Mouse (Mus musculus) retina, embryonic 14.5 days (tissue): ENCODE data around the gene Fosb.

Experiments used
- DNase-seq: peaks from one replicate; pipeline ENCODE4 v3.0.0-alpha.2; 2015; ENCODE audit warnings: low spot score

The Fosb gene

GRCm38 (mm10) chr7:19309884-19310641 is at the start of gene Fosb:
Fosb (minus strand) TSS chr7:19310051.
- DNase-seq: peak; percentile 99

DNA sequence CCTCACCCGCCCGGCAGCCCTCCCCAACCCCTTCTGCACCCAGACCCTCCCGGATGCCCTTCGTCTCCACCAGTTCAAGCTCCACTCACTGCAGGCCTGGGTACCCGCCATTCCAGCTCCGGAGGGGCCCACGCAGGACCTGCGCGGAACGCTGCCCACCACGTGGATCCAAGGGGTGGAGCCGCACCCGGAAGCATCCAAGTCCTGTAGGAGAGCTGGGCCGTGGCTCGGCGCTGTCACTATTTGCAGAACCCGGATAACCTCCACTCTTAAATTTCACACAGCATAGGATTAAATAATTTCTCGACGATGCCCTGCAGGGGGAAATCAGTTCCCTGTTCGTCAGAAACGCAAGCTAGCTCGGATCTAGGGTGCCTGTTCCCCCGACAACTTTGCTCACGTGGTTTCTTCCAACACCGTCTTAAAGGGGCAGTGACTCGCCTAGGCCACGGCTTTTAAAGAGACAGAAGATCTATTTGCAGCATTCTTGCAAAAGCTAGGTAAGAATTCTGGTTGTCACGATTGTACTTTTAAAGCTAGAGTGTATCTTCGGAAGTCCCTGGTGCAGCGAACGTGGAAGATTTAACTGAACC is 49.5 kb upstream of the Fosb start, which contains the start of the genes Cd3eap and Ppp1r13l:
TSS of gene Cd3eap (minus strand) at position 185 of the 593 bp plus-strand sequence.
TSS of gene Ppp1r13l (plus strand) at position 451 of the 593 bp plus-strand sequence.
- DNase-seq: peak; percentile 87

- no peak for DNase-seq
These were observed 48.8 kb upstream of the Fosb start for GRCm38 (mm10) chr7:19358634-19359033.

DNA sequence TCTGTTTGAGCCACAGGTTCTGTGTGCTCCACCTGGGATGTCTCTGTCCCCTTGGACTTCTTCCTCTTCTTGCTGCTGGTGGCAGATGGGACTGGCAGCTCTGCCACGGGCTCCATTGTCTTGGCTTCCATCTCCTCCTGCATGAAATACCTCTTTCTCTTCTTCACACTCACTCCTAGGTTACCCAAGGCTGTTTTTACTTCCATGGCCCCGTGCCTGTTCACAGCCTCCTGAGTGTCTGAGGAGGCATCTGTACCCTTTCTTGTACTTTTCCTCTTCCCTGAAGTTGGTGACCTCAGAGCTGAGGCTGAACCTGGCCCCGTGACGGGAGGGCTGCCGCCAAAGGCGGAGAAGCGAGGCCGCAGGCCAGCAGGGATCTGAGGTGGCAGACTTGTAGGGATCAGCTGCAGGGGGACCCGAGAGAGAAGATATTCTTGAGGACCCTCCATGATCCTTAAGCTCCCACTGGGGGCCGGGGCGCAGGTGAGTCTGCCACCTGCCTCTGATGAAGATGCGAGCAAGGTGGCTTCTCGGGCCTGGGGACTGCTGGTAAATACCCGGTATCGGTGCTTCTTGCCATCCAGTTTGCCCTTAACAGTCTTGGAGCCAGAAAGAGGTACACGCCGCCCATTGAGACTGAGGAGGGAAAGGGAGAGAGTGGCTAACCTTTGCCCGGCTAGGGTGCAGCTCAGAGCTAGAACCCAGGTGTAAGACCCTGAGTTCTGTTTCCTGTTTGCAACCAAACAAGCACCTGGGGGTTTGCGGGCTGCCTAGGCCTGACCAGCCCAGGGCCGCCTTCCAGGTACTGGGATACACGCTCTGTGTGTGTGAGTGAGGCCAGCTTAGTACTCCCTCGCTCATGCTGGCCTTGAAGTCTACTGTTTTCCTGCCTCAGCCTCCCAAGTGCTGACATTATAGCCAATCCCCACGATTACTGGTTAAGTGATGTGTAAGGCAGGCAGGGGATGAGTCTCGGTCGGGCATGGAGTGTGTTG is 47.8 kb upstream of the Fosb start:
- no peak for DNase-seq

GRCm38 (mm10) chr7:19356311-19356710 is 46.5 kb upstream of the Fosb start:
- DNase-seq: no peak

GRCm38 (mm10) chr7:19354991-19355390 is 45.1 kb upstream of the Fosb start:
- no peak for DNase-seq

GRCm38 (mm10) chr7:19350221-19350620 is 40.4 kb upstream of the Fosb start:
- DNase-seq: no peak

DNA sequence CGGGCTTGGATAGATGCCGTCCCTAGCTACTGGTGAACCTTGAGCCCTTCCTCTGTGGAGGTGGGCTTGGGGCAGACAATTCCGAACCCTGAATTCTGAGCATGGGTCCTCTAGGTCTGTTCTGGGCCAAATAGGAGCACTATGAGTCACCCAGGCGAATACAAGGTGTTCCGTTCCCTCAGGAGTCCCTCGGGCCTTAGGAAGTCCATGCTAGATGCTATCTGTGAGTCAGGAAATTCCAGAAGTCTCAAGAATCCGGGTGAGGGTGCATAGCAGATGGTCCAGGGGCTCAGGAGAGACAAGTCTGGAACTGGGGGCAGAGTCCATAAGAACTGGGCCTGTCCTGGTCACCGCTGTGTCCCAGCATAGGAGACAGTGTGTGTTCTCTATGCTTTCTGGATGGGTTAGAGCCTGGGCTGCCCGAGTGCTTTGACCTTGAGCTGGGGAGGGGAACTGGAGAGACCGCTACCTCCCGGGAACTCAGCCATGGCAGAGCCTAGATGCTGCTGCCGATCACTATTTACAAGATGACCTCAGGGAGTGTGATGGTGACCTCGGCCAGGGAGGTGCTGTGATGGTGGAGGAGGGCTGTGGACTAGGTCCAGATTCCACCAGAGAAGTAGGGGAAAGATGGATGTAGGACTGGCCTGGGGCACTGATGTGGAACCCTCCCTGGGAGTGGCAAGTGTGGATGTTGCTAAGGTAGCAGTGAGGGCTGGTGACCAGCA is 39.5 kb upstream of the Fosb start:
- DNase-seq: no peak

DNA sequence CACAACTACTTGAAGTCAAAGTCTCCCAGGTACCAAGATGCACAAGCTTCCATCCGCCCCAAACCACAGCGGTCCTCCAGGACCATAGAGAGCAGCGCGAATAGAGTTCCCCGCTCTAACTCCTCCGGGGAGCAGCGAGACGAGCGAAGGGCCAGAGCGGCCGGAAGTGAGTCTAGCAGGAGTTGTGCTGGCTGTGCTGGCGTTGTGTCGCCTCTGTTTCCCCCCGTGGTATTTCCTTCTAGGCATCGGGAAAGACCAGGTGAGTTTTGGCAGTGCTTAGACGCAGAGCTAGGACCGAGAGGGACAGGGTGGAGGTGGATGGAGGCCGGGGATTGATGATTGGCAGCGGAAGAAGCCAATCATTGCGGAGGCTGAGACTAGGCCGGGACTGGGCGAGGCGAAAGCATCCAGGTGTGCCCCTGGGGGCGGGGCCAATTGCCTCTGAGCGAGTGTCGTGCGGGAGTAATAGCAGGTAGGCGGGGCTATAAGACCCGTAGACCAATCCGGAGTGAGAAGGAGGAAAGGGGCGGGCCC is 35.2 kb upstream of the Fosb start:
- DNase-seq: peak; percentile 97

DNA sequence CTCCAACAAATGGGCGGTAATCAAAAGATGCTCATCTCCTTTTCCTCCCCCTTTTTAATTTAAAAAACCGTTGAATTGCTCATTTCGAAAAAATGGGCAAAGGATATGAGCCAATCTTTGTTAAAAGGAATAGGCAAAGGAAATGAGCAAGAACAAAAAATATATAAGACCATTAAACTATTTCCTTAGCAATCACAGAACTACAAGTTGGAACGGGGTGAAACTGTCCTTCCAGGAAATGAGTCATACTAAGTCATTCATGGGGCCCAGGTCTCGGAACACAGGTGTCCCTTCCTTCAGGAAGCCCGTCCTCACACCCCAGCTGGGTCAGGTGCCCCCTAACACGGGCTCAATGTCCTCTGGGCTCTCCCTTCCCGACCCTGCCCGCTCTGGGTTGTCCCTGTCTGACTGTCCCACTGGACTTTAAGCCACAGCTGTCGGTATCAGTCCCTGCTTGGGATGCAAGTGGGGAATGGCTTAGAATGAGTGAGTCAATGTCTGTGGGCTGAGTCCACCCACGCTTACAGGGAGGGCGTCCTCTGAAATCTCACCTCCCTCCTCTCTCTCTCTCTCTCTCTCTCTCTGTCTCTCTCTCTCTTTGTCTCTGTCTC is 34.5 kb upstream of the Fosb start, which contains the start of gene Ercc1:
TSS of gene Ercc1 (plus strand) at position 542 of the 611 bp plus-strand sequence.
- DNase-seq: no peak

DNA sequence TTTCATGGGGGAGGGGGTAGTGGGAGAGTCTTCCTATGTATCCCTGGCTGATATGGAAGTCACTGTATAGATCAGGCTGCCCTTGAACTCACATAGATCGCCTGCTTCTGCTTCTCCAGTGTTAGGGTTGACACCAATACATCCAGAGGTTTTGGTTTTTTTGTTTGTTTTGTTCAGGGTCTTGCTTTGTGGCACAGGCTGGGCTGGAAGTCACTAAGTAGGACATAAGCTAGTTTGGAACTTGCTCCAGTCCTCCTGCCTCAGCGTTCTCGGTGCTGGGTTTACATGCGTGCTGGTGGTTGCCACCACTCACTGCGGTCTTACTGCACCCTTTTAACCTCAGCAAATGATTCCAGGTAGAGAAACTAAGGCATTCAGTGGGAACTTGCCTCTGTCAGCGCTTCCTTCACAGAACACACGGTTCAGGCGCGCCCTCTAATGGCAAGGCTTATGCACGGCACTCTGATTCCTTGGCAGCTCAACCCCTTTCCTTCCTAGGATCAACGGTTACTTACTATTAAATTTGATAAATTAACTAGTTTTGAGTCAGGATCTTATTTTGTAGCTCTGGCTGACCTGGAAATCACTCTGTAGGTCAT is 33.5 kb upstream of the Fosb start:
- peak; percentile 95 for DNase-seq

- peak; percentile 94 for DNase-seq
These were observed 32.7 kb upstream of the Fosb start for GRCm38 (mm10) chr7:19342481-19343027.

DNA sequence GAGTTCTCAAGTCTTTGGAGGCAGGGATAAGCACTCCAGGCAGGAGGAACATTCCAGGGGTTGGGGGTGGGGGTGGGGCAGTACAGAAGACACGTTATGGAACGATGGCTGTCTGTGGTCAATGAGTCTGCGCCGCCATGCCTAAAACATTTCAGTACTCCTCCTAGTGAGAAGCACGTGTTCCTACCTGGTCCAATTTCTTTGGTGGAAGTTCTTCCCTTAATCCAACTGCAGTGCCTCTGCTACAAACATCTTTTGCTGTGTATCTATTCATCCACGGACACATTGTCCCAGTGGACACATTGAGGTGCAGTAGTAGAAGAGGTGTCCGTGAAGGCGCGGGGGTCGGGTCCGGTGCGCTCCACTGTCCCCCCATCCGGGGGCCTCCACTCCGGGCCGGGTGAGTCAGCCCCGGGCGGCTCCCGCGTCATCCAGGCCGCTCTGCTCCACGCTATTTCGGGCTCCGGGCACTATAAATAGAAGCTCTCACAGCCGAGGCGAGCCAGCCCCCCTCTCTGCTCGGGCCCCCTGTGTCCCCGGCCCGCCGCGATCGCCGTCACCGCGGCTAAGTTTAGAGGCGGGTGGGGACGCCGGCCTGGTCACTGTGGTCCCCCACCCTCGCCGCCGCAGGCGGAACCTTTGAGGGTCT is 32.0 kb upstream of the Fosb start:
- DNase-seq: peak; percentile 27

GRCm38 (mm10) chr7:19341250-19341649 is 31.4 kb upstream of the Fosb start:
- DNase-seq: no peak

GRCm38 (mm10) chr7:19338596-19338995 is 28.7 kb upstream of the Fosb start:
- no peak for DNase-seq

GRCm38 (mm10) chr7:19338060-19338459 is 28.2 kb upstream of the Fosb start:
- no peak for DNase-seq

GRCm38 (mm10) chr7:19337122-19337521 is 27.3 kb upstream of the Fosb start:
- DNase-seq: no peak

- DNase-seq: no peak
These were observed 25.7 kb upstream of the Fosb start for GRCm38 (mm10) chr7:19335583-19335982.

GRCm38 (mm10) chr7:19332709-19333352 is 23.0 kb upstream of the Fosb start:
- DNase-seq: peak; percentile 61
